Mouse (Mus musculus) megakaryocyte-erythroid progenitor cell, adult 5-6 weeks (primary cell): ENCODE data around the gene Ovgp1. TPM values are rescaled to one million over a fixed set of nuclear protein-coding genes. Genes with fewer than 3 reads are reported as not detected.

ENCODE experiments used
- ATAC-seq: replicated peaks from 2 replicates; pipeline ENCODE4 v1.8.0; 2016; ENCODE audit warnings: mild to moderate bottlenecking, inconsistent platforms; ENCODE audit not compliant: severe bottlenecking, poor library complexity, low FRiP score, low TSS enrichment
- total RNA-seq, 2 experiments: library from RNA; stranded (forward) in 1 of 2; stranded (reverse) in 1 of 2; fragments of 200-1000, 215-1000 nt in 1 of 2; fragments of >200 nt in 1 of 2; fragmentation: Nextera tagmentation in 1 of 2; gene quantifications; 2 replicates each; pipeline ENCODE4 v1.2.3; 2014 to 2017

Gene Ovgp1
- total RNA-seq (2014; fragmentation: Nextera tagmentation) (5.9 and 7.8 TPM in 2 replicates), total RNA-seq (2017) (2.4 and 7.4 TPM in 2 replicates)

DNA sequence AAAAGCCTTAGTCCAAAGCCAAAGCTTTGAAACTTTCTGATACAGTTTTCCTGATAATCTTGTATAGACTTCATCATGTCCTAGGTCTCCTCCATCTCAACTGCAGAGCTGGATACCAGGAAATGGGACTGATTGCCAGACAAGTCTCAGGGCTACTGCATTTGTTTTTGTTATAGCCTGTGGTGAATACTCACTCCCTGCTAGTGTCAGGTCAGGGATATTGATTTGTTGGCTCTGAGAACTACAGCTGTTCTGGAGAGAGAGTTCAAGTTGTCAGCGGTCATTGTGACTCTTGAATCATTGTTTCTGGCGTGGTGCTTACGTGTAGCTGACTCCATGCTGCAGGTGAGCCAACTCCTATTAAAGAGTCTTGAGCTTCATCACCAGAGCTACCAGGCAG, at the start of gene Ovgp1:
Gene Ovgp1 (plus strand): TSS at position 301 of the 400 bp plus-strand sequence.
- no peak for ATAC-seq

DNA sequence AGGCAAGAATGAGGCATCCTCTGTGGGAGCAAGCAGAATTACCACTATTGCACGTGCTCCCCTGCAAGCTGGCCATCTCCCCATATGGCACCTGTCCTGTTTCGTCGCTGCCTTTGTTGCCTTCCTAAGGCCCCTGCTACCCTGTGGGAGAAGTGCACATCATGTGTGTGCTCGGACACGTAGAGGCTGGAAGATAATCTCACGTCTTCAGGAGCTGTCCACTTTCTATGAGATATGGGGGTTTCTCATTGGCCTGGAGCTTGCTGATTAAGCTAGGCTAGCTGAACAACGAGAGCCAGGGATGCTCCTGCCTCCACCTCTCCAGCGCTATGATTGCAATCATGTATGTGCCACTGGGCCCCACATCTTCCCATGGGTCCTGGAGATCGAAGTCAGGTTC, 48.9 kb upstream of the Ovgp1 start:
- ATAC-seq: peak; percentile 27; the same call in 1 of the 2 replicates

DNA sequence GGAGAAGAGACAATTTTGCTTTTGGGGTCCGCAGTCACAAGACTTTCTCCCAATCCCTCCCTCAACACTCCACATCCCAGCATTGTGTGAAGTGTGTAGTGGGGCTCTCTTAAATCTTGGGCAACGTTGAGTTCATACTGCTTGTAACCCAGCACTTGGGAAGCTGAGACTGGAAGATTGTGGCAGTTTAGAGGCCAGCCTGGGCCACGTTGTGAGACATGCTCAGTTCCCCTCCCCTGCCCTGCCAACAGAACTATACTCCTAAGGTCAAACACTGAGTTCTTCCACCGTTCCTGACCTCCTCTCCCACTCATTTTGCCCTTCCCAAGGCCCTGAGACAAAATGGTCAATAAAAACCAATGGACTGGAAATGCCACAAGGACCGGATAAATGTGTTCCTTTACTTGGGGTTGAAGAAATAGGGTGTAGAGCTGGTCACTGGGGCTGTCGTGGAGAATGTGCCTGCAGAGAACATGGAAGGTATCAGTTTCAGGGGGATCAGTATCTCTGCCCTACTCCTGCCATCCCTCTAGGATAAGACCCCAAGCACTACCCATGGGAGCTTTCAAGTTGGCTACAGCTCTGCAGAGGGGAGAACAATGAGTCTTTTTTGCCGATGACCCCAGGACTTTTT, 45.8 kb upstream of the Ovgp1 start:
- no peak for ATAC-seq

DNA sequence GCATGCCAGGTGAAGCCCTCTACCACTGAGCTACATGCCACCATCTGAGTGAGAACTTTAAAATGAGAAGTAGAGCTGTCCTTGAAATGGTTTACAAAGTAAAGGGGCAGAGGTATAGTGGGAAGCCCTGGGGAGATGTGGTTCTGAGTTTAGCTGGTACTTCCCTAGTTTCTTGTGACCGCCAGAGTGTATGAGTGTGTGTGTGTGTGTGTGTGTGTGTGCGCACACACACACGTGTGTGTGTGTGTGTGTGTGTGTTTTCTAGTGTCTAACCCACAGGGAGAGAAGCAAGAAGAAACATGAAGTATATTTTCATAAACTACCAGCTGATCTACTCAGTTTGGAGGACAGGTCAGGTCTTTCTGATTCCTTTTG, 45.3 kb upstream of the Ovgp1 start:
- no peak for ATAC-seq

DNA sequence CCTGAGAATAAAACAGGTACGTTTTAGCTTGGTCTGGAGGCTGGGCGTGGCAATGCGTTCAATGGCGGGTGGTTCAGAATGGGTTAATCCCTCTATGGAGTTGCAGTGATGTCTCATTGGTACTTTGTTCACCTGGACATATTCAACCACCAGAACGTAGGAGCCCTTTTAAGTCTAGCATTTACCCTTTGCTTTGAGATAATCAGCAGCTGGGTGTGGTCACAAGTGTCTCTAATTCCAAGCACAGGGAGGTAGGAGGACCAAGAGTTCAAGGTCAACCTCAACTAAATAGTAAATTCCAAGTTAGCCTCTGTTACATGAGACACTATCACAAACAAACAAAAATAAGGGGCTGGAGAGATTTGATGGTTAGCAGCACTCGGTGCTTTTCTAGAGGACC, 44.7 kb upstream of the Ovgp1 start:
- ATAC-seq: no peak

DNA sequence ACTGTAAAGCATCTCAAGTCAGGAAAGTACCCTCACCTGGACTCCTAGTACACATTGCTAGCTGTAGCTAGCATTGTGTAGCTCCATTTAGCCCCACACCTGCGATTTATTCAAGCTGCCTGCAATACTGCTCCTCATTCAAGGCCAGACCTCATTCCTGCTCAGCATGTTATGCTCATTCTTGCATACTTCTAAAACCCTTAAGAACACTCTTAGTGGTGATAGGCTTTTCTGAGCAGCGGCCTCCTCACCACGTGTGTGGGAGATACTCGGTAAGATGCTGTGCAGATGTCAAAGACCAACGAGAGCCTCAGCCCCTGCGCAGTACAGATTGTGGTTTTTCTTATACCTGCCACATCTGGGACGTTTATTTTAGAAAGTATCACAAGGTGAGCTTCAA, 43.7 kb upstream of the Ovgp1 start:
- ATAC-seq: no peak

DNA sequence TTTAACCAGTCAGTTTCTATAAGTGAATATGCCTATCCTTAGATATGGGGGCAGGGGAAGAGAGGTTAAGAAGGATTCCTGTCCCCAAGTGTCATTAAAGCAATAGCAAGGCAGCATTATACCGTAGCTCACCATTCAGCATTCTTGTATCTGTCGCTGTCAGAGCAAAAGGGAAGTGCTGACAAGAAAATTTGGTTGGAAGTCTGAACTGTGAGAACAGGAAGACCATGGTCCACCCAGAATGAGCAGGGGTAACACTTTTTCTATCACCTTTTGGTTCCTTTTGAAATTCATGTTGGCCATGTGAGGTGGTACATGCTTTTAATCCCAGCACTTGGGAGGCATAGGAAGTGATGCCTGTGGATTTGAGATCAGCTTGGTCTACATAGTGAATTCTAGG, 42.4 kb upstream of the Ovgp1 start:
- ATAC-seq: no peak

DNA sequence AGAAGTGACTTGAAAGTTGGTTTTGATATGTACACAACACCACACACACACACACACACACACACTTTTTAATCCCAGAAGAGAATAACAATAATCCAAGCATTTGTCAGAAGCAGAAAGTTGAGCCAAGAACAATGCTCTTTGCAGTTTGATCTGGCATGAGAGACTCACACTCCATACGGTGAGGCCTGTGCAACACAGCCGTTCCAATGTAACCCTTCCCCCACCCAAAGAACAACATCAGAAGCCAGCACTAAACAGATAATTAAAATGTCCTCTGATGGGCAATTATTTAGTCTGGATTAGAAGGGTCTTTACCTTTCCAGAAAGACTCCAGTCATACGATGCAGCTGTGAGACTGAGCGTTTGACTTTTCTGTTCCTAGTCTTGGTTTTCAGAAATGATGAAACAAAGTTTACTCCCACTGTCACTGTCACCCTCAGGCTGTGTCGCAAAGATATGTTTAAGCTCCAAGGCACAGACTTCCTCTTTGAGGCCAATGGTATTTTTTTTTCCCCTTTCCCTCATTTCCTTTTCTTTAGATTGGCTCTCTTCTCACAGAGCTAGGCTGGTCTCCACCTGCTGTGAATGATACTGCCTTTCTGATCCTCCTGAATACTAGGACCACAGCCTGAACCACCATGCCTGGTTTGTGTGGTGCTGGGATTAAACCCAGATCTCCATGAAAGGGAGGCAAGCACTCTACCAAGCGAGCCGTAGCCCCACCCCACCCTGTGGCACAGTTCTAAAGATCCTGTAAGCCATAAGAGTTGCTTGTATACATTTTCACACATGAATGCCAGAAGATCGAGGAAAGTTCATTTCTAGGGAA, 41.1 kb upstream of the Ovgp1 start, which contains the start of gene I830077J02Rik:
Gene I830077J02Rik (minus strand): TSS at position 425 of the 832 bp plus-strand sequence.
- peak; percentile 59 for ATAC-seq

DNA sequence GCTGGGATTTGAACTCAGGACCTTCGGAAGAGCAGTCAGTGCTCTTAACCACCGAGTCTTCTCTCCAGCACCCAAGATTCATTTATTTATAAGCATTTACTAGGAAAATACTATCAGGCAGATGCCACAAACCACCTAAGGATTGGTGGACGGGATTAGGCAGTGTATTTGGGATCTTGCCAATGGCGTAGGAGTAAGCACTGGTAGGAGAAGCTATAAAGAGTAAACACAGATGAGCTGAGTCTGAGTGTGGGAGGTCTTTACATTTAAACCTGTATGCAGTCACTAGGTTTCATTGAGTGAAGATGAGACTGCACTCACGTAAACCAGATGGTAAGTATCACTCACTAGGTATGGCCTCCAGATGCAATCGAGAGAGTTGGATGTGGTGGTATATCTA, 39.6 kb upstream of the Ovgp1 start:
- no peak for ATAC-seq

DNA sequence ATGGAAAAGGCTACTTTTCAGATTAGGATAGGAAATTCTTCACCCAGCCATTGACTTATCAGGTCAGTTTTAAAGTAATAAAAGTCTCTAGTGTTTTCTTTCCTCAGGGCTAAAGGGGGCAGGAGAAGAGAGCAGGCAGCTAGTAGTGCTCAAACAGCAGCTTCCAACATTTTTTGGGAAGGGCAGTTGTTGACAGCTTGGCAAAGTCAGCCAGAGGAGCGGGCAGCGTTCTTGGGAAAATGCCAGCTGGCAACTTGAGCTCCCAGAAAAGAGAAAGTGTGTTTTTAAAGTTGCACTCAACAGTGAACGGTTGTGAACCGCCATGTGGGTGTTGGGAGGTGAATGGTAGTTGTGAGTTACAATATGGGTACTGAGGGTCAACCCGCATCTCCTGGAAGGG, 38.5 kb upstream of the Ovgp1 start:
- no peak for ATAC-seq

DNA sequence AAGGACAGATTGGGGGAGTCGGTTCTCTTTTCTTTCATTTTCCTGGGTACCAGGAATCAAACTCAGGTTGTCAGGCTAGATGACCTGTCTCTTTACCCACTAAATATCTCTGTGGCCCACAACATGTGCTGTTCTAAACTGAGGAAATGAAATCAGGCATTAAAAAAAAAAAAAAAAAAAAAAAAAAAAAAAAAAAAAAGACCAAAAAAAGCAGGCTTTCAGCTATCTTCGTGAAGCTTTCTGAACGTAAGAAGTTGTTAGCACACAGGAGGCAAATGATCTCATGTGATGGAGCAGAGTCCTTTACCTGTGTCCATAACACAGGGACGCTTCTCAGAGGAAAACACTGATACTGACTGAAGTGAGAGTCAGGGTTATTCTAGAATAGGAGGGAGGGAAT, 37.4 kb upstream of the Ovgp1 start:
- no peak for ATAC-seq

DNA sequence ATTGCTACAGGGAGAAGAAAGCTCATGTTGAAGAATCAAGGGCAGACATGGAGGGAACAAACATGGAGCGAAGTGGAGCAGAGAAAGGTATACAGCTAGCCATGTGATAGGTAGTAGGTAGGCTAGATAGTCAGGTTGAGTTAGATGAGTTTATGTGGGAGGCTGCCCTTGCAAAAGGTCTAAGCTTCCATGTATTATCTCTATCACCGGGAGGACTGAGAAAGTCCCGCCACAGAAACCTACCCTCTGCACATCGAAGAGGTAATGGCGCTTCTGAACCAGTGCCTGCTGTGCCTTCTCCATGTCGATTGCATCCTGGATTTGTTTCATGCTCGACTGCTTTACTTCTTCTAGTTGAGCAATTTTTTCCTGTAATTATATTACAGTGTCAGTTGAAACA, 22.2 kb upstream of the Ovgp1 start:
- ATAC-seq: no peak

DNA sequence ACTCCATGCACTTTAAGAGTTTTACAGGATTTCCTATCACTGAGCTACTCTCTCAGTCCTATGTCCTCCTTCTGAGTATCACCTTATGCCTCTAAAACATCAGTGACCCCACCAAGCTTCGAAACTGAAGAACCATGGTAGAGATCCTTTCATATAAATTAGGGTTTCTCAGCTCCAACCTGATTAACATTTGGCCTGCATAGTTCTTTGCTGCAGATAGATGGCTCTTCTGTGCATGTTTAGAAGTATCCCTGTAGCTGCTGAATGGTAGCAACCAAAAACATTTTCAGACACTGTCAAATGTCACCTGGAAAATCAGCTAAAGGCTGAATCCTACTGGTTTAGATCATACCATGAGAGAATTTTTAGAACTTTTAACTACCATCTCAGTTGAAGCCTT, 16.3 kb upstream of the Ovgp1 start:
- no peak for ATAC-seq

DNA sequence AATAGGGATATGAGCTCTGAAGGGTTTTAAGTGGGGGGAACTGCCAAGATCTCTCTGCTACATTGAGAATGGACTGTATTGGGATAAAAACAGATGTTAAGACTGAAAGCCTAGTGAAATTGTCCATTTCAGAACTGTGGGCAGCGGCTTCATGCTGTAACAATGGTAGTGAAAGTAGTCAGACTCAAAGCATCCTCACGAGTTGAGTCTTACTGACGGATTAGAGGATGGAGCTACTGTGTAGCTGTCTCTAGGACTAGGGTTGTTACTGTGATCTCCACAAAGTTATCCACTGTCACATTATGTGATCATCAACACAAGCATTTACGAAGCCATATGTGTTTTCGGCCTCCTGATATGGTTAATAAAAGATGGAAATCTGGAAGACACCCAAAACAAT, 15.3 kb upstream of the Ovgp1 start:
- ATAC-seq: no peak

DNA sequence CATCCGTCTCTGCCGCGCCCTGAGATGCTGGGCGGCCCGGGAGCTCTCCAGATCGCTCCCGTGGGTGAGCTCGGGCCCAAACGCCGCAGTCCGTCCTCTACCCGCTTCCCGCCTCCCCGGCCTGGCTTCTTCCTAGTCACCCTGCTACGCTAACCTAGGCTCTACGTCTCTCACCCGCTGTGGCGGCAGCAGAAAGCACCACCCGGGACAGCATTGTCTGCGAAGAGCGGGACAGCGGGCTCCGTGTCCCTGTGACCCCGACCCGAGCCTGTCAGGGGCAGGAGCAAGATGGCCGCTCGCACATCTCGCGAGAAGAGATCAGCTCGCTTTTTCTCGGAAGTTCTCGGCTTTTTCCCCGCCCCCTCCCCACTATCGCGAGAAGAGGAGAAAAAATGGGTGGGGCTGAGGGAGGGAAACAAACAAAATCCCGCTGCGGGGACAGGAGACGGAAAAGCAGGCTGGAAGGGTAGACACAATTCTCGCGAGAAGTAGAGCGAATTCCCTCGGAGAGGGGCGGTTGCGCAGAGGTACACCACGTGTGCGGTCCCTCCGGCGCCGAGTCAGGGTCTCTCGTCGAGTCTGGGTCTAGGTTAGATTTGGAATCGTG, 14.4 kb upstream of the Ovgp1 start, which contains the start of gene Wdr77:
Gene Wdr77 (plus strand): TSS at position 396 of the 607 bp plus-strand sequence.
- ATAC-seq: peak; percentile 90

DNA sequence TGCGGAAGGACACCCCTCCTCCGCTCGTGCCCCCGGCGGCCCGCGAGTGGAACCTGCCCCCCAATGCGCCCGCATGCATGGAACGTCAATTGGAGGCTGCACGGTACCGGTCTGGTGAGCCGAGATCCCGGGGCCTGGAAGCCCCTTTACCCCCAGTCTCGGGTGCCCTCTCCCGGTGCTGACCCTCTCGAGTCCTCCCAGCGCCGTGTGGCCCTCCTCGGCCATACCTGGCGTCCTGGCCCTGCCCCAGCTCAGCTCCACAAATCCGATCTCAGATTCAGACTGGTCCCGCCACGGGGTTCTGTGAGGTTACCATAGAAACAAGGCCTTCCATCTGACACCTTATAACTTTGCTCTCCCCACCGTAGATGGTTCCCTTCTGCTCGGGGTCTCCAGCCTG, 13.9 kb upstream of the Ovgp1 start:
- peak; percentile 48 for ATAC-seq

DNA sequence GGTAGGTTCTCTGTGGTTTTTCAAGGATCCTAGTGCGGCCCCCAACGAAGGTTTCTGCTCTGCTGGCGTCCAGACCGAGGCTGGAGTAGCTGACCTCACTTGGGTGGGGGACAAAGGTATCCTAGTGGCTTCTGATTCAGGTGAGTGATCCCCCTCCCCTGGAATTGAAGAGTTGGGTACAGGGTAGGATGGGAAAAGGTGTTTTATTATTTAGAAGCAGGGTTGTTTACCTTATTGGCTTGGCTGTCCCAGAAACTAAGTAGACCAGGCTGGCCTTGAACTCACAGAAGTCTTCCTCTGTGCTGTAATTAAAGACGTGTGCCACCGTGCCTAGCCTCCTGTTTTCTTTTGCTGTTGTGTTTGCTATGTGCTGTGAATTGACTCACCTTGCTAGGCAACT, 13.5 kb upstream of the Ovgp1 start, which contains the start of gene Atp5f1:
Gene Atp5f1 (minus strand): TSS at position 101 of the 400 bp plus-strand sequence.
- no peak for ATAC-seq

DNA sequence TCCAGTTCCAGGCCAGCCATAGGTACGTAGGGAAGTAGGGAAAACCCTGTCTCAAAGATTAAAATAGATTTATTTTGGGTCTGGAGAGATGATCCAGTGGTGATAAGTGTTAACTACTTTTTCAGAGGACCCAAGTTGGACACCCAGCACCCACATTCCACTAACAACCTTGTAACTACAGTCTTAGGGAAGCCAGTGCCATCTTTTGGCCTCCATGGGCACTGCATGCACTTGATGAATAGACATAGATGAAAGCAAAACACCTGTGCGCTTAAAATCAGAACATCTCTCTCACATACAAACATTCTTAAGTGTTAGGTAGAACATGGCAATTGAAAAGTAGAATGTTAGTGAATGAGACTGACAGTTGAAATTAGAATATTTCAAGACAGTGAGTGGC, 12.8 kb upstream of the Ovgp1 start:
- ATAC-seq: no peak

DNA sequence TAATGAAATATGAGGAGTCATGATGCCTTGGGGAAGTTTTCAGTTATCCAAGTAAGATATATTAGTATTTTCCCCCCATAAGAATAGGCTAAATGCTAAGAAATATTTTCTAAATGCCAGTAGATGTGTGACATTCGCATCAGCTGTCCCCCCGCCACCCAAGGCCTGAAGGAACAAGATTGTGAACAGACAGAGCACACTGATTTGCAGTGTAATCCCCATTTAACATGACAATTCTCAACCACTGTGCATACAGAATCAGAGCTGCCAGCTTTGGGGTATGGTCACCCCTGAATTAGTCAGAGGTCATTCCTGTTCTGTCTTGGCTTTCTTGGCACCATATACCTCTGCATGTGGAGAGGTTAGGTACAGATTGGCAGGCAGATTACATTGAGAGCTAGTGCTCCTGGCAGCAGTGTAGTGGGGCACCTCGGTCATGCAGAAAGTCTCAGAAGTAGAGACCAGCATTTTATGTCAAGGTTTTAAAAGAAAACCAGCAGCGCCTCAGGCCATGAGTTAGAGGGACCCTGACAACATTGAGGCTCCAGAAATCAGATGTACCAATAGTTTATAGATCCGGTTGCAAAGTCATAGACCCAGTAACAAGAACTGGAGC, 1.6 kb upstream of the Ovgp1 start:
- no peak for ATAC-seq

DNA sequence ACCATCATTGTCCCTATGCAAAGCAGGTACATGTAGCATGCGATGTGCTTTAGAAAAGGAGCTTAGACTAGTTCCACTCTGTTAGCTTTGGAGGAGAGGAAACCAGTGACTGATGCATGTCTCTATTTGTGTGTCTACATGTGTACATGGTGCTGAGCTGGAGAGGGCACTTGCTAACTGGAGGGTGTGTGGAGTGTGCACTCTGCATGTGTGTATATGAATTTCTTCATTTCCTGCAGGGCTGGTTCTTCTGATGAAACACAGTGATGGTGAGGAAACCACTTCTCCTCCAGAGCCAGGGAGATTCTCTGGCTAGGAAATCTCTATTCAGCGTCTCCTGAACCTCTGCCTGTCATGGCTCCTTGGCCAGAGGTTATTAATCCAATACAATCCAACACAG, 663 bp downstream of the Ovgp1 start:
- ATAC-seq: no peak
